ENCODE assay signal across 9 mouse cellular contexts in genomic region chr2:49710223-49710622, GRCm38 (mm10).
DNase-seq lines count a peak whose midpoint lies in the region; ATAC-seq lines count a peak whose summit lies in the region.
"Had no signal": no experiment of that assay in that cellular context is flagged by ENCODE, and none has a peak within 500 bp of the region (broad histone marks: within the 10 kb centered on the region; RNA-seq: fewer than 3 reads in every experiment).

No protein-coding gene starts in this region.

- no peaks in the 10 kb centered on the region for H3K36me3 ChIP-seq in kidney, embryonic 14.5 days (ENCODE audit: control insufficient read depth, insufficient read depth, low read length)

- H3K4me3 ChIP-seq in kidney, embryonic 14.5 days (ENCODE audit: low read length) = no peak overlapping the region
- H3K4me3 ChIP-seq: megakaryocyte, embryonic 14.5 days had no signal

- H3K9ac ChIP-seq in kidney, embryonic 14.5 days (ENCODE audit: low read depth, low read length) = no peak overlapping the region

- no peak overlapping the region for H3K4me2 ChIP-seq in kidney, embryonic 14.5 days (replicated peaks; ENCODE audit: low read depth, low read length)

- H3K27ac ChIP-seq in kidney, embryonic 14.5 days (ENCODE audit: low read depth, low read length) = no peak overlapping the region

- 81% methylated on average over 3 of the region's 3 CpGs for WGBS in kidney, embryonic 14.5 days

- peak; percentile 43 to 49 for DNase-seq in cerebellum, adult 18-20 months
- no peak for DNase-seq in cerebellum, adult 11 months
- no peak for DNase-seq in kidney, postnatal 25 days
- DNase-seq in 3T3-L1 (ENCODE audit: low read depth, low spot score) = peak; percentile 40
- DNase-seq in urinary bladder, postnatal 36 days (ENCODE audit: low spot score in 2 of 2) = no peak
- no peak for DNase-seq in yolk sac, embryonic 10.5 days (ENCODE audit: low spot score)

- ATAC-seq in kidney, embryonic 14.5 days (ENCODE audit: low FRiP score, low TSS enrichment) = 0 out of 2 replicates have a peak, but pooled peaks have one; percentile 32
- peak; percentile 54 for ATAC-seq in activated CD4-positive, CD25-positive, alpha-beta regulatory T cell, adult 4 months

- no peaks in the 10 kb centered on the region for H3K4me1 ChIP-seq in kidney, embryonic 14.5 days (ENCODE audit: control insufficient read depth, insufficient read depth, low read length)
- H3K4me1 ChIP-seq: megakaryocyte, embryonic 14.5 days had no signal

- H3K27me3 ChIP-seq in kidney, embryonic 14.5 days (ENCODE audit: control insufficient read depth, insufficient read depth, low read length) = no peaks in the 10 kb centered on the region

- H3K9me3 ChIP-seq in kidney, embryonic 14.5 days (ENCODE audit: control insufficient read depth, low read length) = no peaks in the 10 kb centered on the region
- H3K9me3 ChIP-seq: megakaryocyte, embryonic 14.5 days had no signal

Comparison
In these comparisons a context has a peak if more than half of its experiments do, and no peak if none do; other contexts are left out.
1. DNase-seq: peak in cerebellum, adult 18-20 months (2 of 2) and 3T3-L1 (single experiment); none in cerebellum, adult 11 months (single experiment), kidney, postnatal 25 days (0 of 2), urinary bladder, postnatal 36 days (0 of 2) and yolk sac, embryonic 10.5 days (single experiment).